Mouse (Mus musculus) midbrain, embryonic 10.5 days (tissue): Measurements from ENCODE around the gene Acot2. TPM values are rescaled to one million over a fixed set of nuclear protein-coding genes. Genes with fewer than 3 reads are reported as not detected.
"Not testable (repeated sequence)": the region's sequence is repeated elsewhere in the genome, so short reads cannot be mapped to it uniquely, and the experiment has no call there.

Source experiments
- DNase-seq: peaks from one replicate; pipeline ENCODE4 v3.0.0-alpha.2; 2017; ENCODE audit warnings: low spot score
- H3K27ac ChIP-seq: fragments of 300-500 bp; sonication (generic); replicated peaks from 2 replicates; pipeline ENCODE4 v1.5.1; 2016; ENCODE audit warnings: mild to moderate bottlenecking
- H3K27me3 ChIP-seq: fragments of 300-500 bp; sonication (generic); 2 replicates; pipeline ENCODE4 v1.6.1; 2016; ENCODE audit warnings: low read depth, mild to moderate bottlenecking; ENCODE audit not compliant: poor library complexity, severe bottlenecking
- H3K36me3 ChIP-seq: fragments of 300-500 bp; sonication (generic); 2 replicates; pipeline ENCODE4 v1.6.1; 2016; ENCODE audit warnings: mild to moderate bottlenecking, moderate library complexity
- H3K4me1 ChIP-seq: fragments of 300-500 bp; sonication (generic); 2 replicates; pipeline ENCODE4 v1.6.1; 2016
- H3K4me3 ChIP-seq: fragments of 300-500 bp; sonication (generic); 2 replicates; pipeline ENCODE4 v1.5.1; 2016; ENCODE audit warnings: mild to moderate bottlenecking, moderate library complexity
- H3K9me3 ChIP-seq: fragments of 300-500 bp; sonication (generic); replicated peaks from 2 replicates; pipeline ENCODE4 v1.6.1; 2016; ENCODE audit warnings: mild to moderate bottlenecking
- WGBS: fragments of 180-500 bp; shearing (Covaris S2); methylation state at CpG from one replicate; pipeline ENCODE4 v1.1.7; 2016; 5-methylcytosine and 5-hydroxymethylcytosine counted together
- polyA plus RNA-seq: library from polyadenylated mRNA; unstranded; fragments of >200 nt; fragmentation: Nextera tagmentation; extraction: Ambion mirVana; gene quantifications from 2 replicates; pipeline ENCODE4 v1.2.1, GENCODE M21; 2016

Acot2 gene
- polyA plus RNA-seq, 1 experiment from 2014 or later, result 21.1 TPM

- no peak overlapping the region for H3K27ac ChIP-seq
- H3K4me1 ChIP-seq, result peaks cover 10% of the 10 kb centered on the region
- DNase-seq, result no peak
- WGBS, result 97% methylated on average over 1 of the region's 1 CpGs
- H3K9me3 ChIP-seq, result peaks cover 8% of the 10 kb centered on the region; the same call in 1 of the 2 replicates
- H3K36me3 ChIP-seq, result no peaks in the 10 kb centered on the region
- H3K27me3 ChIP-seq, result no peaks in the 10 kb centered on the region
- no peak overlapping the region for H3K4me3 ChIP-seq
These were observed 16.2 kb downstream of the Acot2 start for GRCm38 (mm10) chr12:84003866-84004265.

GRCm38 (mm10) chr12:84008251-84008650 lies 20.6 kb downstream of the Acot2 start:
- Histone ChIP-seq H3K9me3 (no peaks in the 10 kb centered on the region), H3K27ac (peak overlapping the region; percentile 86), H3K27me3 (no peaks in the 10 kb centered on the region), H3K36me3 (peaks cover 3% of the 10 kb centered on the region; the same call in 1 of the 2 replicates), H3K4me1 (peaks cover 52% of the 10 kb centered on the region), H3K4me3 (no peak overlapping the region)
- WGBS, result 85% methylated on average over 12 of the region's 12 CpGs
- no peak for DNase-seq

- 48% methylated on average over 8 of the region's 8 CpGs for WGBS
These were observed 21.1 kb downstream of the Acot2 start for GRCm38 (mm10) chr12:84008729-84009128.

GRCm38 (mm10) chr12:84009171-84009965 lies 21.7 kb downstream of the Acot2 start, which contains the start of gene Acot1:
Gene Acot1 (plus strand): TSS chr12:84009490.
- H3K27ac ChIP-seq, result peak within 1 kb of the TSS; percentile 86
- peaks cover 52% of the 10 kb centered on the region for H3K4me1 ChIP-seq
- H3K27me3 ChIP-seq, H3K36me3 ChIP-seq, H3K9me3 ChIP-seq: not testable (repeated sequence)
- peak within 1 kb of the TSS; percentile 56 for H3K4me3 ChIP-seq
- DNase-seq, result peak; percentile 82
- WGBS, result under 1% methylated on average over 68 of the region's 70 CpGs

More at GRCm38 (mm10) chr12:84008729-84009128, 21.1 kb downstream of the Acot2 start:
- Histone ChIP-seq H3K4me3 (peak overlapping the region; percentile 56), H3K4me1 (peaks cover 52% of the 10 kb centered on the region), H3K27me3 (no peaks in the 10 kb centered on the region), H3K27ac (peak overlapping the region; percentile 86), H3K9me3 (no peaks in the 10 kb centered on the region), H3K36me3 (peaks cover 5% of the 10 kb centered on the region; the same call in 1 of the 2 replicates)
- peak; percentile 19 for DNase-seq

- no peaks in the 10 kb centered on the region for H3K27me3 ChIP-seq
- WGBS, result 81% methylated on average over 3 of the region's 3 CpGs
- no peaks in the 10 kb centered on the region for H3K9me3 ChIP-seq
- H3K36me3 ChIP-seq, result peaks cover 14% of the 10 kb centered on the region
- DNase-seq, result no peak
- peak overlapping the region; percentile 86; the same call in 1 of the 2 replicates for H3K27ac ChIP-seq
- peak overlapping the region; percentile 56 for H3K4me3 ChIP-seq
- peaks cover 52% of the 10 kb centered on the region for H3K4me1 ChIP-seq
These were observed 22.5 kb downstream of the Acot2 start for GRCm38 (mm10) chr12:84010201-84010600.

- Histone ChIP-seq H3K27me3 (no peaks in the 10 kb centered on the region), H3K36me3 (peaks cover 22% of the 10 kb centered on the region), H3K9me3 (no peaks in the 10 kb centered on the region), H3K4me3 (peak overlapping the region; percentile 56), H3K4me1 (peaks cover 57% of the 10 kb centered on the region), H3K27ac (peak overlapping the region; percentile 59)
- peak; percentile 77 for DNase-seq
- WGBS, result 34% methylated on average over 12 of the region's 12 CpGs
These were observed 23.8 kb downstream of the Acot2 start for GRCm38 (mm10) chr12:84011251-84012040.

GRCm38 (mm10) chr12:84013130-84013529 lies 25.5 kb downstream of the Acot2 start:
- no peaks in the 10 kb centered on the region for H3K27me3 ChIP-seq
- no peak for DNase-seq
- no peak overlapping the region; the same call in 1 of the 2 replicates for H3K27ac ChIP-seq
- no peak overlapping the region for H3K4me3 ChIP-seq
- H3K36me3 ChIP-seq, result peaks cover 34% of the 10 kb centered on the region
- peaks cover 54% of the 10 kb centered on the region for H3K4me1 ChIP-seq
- 73% methylated on average over 6 of the region's 6 CpGs for WGBS
- no peaks in the 10 kb centered on the region for H3K9me3 ChIP-seq

- Histone ChIP-seq H3K4me1 (peaks cover 49% of the 10 kb centered on the region), H3K27me3 (no peaks in the 10 kb centered on the region), H3K4me3 (no peak overlapping the region), H3K27ac (no peak overlapping the region), H3K36me3 (peaks cover 34% of the 10 kb centered on the region), H3K9me3 (no peaks in the 10 kb centered on the region)
- WGBS, result 94% methylated on average over 7 of the region's 7 CpGs
- no peak for DNase-seq
These were observed 26.0 kb downstream of the Acot2 start for GRCm38 (mm10) chr12:84013701-84014100.

- not testable (repeated sequence) for H3K27ac ChIP-seq, DNase-seq, H3K4me3 ChIP-seq, H3K4me1 ChIP-seq, H3K27me3 ChIP-seq, H3K9me3 ChIP-seq
- WGBS, result 89% methylated on average over 7 of the region's 7 CpGs
- peaks cover 17% of the 10 kb centered on the region for H3K36me3 ChIP-seq
These were observed 32.9 kb downstream of the Acot2 start for GRCm38 (mm10) chr12:84020528-84020927.

- not testable (repeated sequence) for DNase-seq, H3K36me3 ChIP-seq, H3K27ac ChIP-seq, H3K4me3 ChIP-seq, H3K4me1 ChIP-seq, H3K27me3 ChIP-seq, H3K9me3 ChIP-seq
- 95% methylated on average over 4 of the region's 4 CpGs for WGBS
These were observed 34.6 kb downstream of the Acot2 start for GRCm38 (mm10) chr12:84022266-84022665.

- 88% methylated on average over 9 of the region's 9 CpGs for WGBS
These were observed 35.5 kb downstream of the Acot2 start for GRCm38 (mm10) chr12:84023052-84023745.

GRCm38 (mm10) chr12:84025888-84026287 lies 38.2 kb downstream of the Acot2 start:
- no peaks in the 10 kb centered on the region for H3K36me3 ChIP-seq
- no peak overlapping the region for H3K27ac ChIP-seq
- DNase-seq, result no peak
- peaks cover 4% of the 10 kb centered on the region for H3K4me1 ChIP-seq
- H3K9me3 ChIP-seq, result no peaks in the 10 kb centered on the region
- H3K4me3 ChIP-seq, result no peak overlapping the region
- no peaks in the 10 kb centered on the region for H3K27me3 ChIP-seq
- WGBS, result 86% methylated on average over 7 of the region's 7 CpGs

More at GRCm38 (mm10) chr12:84023052-84023745, 35.5 kb downstream of the Acot2 start:
- Histone ChIP-seq H3K27ac (no peak overlapping the region), H3K27me3 (no peaks in the 10 kb centered on the region), H3K9me3 (no peaks in the 10 kb centered on the region), H3K36me3 (no peaks in the 10 kb centered on the region), H3K4me3 (no peak overlapping the region), H3K4me1 (peaks cover 2% of the 10 kb centered on the region)
- no peak for DNase-seq
